Mouse (Mus musculus) liver (tissue): ENCODE measurements around the gene Pfpl.

Experiments
- DNase-seq: peaks from one replicate; pipeline ENCODE4 v3.0.0-alpha.2; 2020; ENCODE audit warnings: mixed read lengths

Pfpl gene

GRCm38 (mm10) chr19:12427605-12428004 is at the start of gene Pfpl:
Pfpl (plus strand) TSS chr19:12427905.
- no peak for DNase-seq

DNA sequence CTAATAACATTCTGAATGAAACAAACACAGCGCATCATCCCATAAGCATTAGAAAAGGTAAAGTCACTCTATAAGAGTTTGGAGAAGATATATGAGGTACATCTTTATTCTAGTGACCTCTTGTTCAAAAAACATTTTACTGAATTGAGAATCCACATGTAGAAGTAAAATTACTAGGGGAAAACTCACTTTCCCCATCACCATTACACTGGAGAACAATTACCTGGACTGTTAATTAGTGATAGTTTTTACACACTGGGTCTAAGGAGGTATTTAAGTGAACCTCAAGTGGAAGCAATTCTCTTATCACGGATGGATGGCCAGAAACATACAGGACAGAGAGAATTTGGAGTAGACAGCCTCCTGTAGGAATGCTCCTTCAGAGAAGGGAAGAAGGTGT is 40.7 kb upstream of the Pfpl start, which contains the start of gene Olfr1440:
Gene Olfr1440, plus strand, starts transcription at position 301 of the 400 bp plus-strand sequence.
- DNase-seq = no peak

GRCm38 (mm10) chr19:12413737-12414136 is 14.0 kb upstream of the Pfpl start:
- DNase-seq = no peak

DNA sequence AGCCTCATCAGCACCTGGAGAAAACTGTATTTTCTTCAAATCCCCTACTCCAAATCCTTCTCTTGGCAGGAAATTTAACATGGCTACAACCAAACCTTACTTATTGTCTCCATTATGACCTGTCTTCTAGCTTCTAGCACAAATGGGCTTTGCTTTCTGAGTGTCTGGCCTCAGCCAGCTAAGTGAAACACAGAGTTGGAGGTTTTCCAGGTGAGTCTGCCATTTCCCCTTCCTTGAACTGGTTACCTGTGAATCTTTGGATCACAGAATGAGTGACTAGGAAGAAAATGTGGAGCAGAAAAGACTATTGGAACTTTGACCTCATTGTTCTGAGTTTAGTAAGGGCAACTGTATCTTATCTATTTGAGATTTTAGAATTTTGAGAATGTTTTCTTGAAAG is 10.3 kb upstream of the Pfpl start, which contains the start of gene Olfr1441:
Gene Olfr1441, plus strand, starts transcription at position 73 of the 400 bp plus-strand sequence.
- DNase-seq = no peak

DNA sequence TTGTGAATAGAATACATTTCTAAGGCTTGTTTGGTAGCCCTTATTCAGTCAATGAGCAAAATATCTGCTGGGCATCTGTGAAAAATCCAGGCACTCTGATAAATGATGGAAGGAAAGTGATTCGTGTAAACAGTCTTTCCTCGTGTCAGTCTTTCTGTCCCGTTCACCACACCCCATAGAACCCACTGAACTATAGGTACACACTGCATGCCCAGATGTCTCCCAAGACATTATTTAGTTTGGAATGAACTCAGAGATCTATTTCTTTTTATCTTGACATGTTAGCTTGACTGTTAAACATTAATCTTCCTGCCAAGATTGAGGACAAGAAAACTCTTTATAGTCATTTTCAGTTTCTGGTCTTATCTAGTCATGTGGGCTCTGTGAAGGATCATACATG is 9.4 kb upstream of the Pfpl start:
- no peak for DNase-seq

DNA sequence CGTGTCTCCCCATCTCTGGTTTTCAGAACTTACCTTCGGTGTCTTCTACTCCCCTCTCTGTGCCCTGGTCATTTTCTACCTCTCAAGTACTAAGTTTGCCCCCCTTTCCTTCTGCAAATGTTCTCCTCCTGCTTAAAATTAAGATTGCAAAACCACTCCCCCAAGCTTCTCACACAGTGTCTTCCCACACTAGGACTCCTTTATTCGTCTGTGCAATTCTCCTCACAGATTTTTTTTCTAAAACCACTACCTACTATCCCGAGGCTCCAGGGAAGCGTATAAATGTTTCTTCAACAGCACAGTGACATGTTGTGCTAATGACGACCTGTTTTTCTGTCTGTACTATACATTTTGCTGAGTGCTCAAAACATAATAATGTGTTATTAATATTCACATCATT is 7.2 kb upstream of the Pfpl start:
- no peak for DNase-seq

- no peak for DNase-seq
Measured at GRCm38 (mm10) chr19:12421680-12422079, 6.0 kb upstream of the Pfpl start.

DNA sequence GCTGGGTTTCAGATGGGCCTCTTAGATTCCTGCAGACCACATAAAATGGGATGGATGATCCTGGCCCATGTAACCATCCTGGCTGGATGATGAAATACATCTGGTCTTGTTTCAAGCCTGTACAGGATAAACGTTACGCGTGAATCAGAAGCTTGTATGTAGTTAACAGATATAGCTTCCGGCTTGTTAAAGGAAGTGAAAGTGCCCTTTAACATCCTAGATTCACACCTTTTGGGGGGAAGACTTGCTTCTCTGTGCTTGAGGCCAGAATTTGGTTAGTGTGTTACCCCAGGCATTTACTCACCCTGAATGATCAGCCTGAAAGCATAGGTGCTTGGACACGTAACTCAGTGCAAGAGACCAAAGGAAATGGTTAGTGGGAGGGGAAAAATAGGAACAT is 604 bp upstream of the Pfpl start:
- DNase-seq = no peak

DNA sequence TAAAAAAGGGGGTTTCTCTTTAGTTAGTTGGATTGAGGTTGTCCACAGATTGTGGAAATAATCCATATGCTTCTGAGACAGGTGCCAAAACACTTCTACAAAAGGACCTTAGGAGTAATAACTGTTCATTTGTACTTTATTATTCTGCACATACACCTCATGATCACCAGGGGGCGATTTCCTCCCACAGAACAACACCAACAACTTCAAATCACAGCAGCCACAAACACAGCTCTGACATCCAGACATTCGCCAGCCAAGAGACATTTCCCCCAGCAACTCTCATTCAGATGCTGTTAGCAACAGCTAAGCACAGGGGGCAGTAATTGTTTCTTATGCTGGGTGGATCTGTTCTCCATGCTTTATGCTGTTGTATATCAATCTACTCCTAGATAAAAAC is 5.3 kb downstream of the Pfpl start:
- no peak for DNase-seq

GRCm38 (mm10) chr19:12435011-12435416 is 7.3 kb downstream of the Pfpl start:
- no peak for DNase-seq

GRCm38 (mm10) chr19:12435750-12436524 is 8.2 kb downstream of the Pfpl start:
- no peak for DNase-seq

DNA sequence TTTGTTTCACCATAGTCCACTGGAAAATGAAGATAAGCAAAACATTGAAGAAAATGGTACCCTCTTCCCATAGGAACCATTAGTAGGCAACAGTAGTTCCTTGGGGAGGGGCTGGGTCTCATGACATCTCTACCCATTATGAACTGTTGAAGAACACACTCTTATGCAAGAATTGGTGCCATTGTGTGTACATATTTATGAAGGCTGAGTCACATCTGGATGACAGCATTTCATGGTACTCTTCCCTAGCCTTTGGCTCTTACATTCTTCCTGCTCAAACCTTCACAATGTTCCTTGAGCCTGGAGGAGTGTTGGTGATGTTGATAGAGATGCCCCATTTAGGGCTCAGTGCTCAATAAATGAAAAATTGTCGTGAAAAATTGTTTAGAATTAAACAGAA is 11.9 kb downstream of the Pfpl start:
- no peak for DNase-seq

GRCm38 (mm10) chr19:12440103-12440725 is 12.5 kb downstream of the Pfpl start:
- DNase-seq = no peak

- no peak for DNase-seq
Measured at GRCm38 (mm10) chr19:12442560-12442959, 14.9 kb downstream of the Pfpl start.

- DNase-seq = no peak
Measured at GRCm38 (mm10) chr19:12445014-12445413, 17.3 kb downstream of the Pfpl start.

DNA sequence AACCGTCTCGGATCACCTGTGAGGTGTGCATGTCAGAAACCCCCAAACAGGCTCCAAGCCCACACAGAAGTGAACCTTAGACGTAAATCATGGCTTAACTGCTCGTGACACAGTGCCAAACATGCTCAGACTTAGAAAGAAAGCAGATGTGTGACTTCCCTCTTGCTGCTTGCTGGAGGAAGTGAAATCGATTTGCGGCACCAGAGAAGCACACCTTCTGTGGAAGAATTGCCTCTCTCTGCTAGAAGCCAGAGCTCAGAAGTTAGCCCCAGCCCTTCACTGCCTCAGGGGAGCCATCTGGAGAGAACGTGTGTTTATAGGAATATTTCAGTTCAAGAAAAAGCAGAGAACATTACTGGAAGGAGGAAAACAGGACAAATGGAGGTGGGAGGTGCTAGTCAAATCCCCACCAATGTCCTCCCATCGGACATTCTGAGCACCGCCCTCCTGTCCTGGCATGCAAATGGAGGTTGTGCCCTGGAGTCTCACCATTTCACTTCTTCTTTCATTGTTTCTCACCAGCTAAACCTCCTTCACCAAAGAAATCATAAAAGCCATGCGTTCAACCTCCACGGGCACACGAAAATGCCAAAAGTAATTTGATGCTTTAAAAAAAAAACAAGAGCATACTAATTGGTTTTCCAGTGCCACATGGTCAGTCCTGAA is 29.8 kb downstream of the Pfpl start:
- no peak for DNase-seq

DNA sequence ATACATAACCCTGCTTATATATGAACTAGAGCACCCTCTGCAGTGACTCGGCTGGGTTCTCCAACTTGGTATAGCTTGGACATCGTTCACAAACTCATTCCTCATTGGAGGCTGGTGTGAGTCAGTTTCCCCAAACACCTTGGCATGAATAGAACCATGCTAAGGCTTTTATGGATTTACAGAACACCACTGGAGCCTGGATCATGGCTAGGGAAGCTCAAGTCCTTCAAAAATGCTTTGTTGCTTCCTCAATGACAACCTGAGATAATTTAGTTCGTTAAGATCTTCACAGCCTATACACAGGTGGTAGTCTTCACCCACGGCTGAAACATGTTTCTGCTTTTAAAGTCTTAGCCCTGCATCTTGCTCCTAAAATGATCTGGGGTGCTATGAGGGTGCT is 31.8 kb downstream of the Pfpl start:
- no peak for DNase-seq

- DNase-seq = no peak
Measured at GRCm38 (mm10) chr19:12460282-12461249, 32.9 kb downstream of the Pfpl start, which contains the start of gene Mpeg1. Mpeg1 (plus strand) TSS chr19:12460779.

DNA sequence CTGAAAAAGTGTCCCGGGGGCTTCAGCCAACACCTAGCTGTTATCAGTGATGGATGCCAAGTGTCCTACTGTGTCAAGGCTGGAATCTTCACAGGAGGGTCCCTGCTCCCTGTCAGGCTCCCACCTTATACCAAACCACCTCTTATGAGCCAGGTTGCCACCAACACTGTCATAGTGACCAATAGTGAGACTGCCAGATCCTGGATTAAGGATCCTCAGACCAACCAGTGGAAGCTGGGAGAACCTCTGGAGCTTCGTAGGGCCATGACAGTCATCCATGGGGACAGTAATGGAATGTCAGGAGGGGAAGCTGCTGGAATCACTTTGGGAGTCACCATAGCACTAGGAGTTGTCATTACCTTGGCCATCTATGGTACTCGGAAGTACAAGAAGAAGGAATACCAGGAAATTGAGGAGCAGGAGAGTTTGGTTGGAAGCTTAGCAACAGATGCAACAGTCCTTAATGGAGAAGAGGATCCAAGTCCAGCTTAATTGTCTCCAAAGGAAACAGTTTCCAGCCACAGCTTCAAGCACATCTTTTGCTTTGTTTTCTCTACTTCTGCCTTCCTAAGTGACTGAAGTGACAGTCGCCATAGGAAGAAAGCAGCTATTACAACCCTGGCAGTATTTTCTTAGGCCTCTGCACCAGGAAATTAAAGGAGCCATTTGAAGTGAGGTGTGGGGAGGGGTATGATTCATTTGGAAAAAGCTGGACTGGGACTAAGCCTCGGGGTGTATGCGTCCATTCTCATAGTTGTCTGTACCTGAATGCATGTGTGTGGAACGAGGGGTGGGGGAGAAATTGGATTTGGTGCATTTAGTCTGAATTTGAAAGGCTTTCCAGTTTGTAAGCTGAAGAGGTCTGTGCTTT is 35.4 kb downstream of the Pfpl start:
- no peak for DNase-seq

- no peak for DNase-seq
Measured at GRCm38 (mm10) chr19:12463722-12464035, 36.0 kb downstream of the Pfpl start.

- no peak for DNase-seq
Measured at GRCm38 (mm10) chr19:12464127-12464526, 36.4 kb downstream of the Pfpl start.

DNA sequence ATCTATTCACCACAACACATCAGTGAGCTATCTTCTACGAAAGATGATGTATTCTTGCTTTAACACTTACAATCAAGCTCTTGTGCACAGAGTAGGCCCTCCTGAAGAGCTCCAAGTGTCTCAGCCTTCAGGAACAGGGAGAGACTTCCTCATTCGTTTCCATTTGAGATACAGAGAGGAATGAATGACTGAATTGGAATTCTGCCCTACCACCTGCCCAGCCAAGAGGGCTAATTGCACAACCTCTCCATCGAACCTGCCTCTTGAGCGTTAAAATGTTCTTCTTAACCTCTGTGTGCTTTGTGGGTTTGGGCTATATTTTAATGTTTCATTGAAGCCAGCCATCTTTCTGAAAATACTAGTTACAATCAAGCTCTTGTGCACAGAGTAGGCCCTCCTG is 37.0 kb downstream of the Pfpl start:
- no peak for DNase-seq
